Mouse (Mus musculus): ENCODE data around the gene Lurap1.

DNA sequence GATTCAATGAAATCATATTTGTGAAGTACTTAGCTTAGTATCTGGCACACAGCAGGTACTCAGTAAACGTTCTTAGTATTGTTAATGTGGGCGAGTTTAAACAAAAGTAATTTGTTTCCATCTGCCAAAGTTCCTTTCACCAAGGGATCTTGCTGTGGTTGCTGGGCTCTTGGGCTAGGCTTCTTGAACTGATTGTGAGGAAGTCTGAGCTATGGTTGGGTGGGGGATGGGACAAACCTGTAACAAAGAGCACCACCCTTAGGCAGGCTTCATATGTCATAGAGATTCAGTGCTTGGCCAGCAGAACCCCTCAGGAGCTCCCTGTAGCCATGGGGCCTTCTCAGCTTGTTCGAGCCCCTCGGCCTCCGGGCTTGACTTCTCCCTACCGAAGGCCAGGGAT, 21.9 kb upstream of the Lurap1 start, which contains the start of the genes 1700042G07Rik and Gm49337:
- TF ChIP-seq CTCF (conservative IDR thresholded peaks at IDR 0.05; ENCODE audit: low read length) = no peak
- TF ChIP-seq NANOG (IDR thresholded peaks at IDR 0.05; ENCODE audit: borderline replicate concordance, low read length) = no peak
- no peak for TF ChIP-seq POU5F1 (IDR thresholded peaks at IDR 0.05; ENCODE audit: borderline replicate concordance, low read length)
